Mouse (Mus musculus): ENCODE results near the gene Sh3tc1.

GRCm38 (mm10) chr5:35717946-35718345 lies 21.8 kb downstream of the Sh3tc1 start:
- TF ChIP-seq CTCF (IDR thresholded peaks at IDR 0.05; ENCODE audit: borderline replicate concordance, extremely low read depth, insufficient read depth, insufficient read length) (peak; percentile 45; the same call in 1 of the 2 replicates), POLR2A (IDR thresholded peaks at IDR 0.05; ENCODE audit: borderline replicate concordance, extremely low read depth, insufficient read depth, insufficient read length, poor library complexity, severe bottlenecking) (no peak)

Data from brain, embryonic 14.5 days (tissue).